ENCODE assay signal across 18 mouse cellular contexts in genomic region chr9:69756041-69756440, GRCm38 (mm10). TPM values are rescaled to one million over a fixed set of nuclear protein-coding genes. Genes with fewer than 3 reads are reported as not detected.
DNase-seq lines count a peak whose midpoint lies in the region; ATAC-seq lines count a peak whose summit lies in the region.
"Had no signal": no experiment of that assay in that cellular context is flagged by ENCODE, and none has a peak within 500 bp of the region (broad histone marks: within the 10 kb centered on the region; RNA-seq: fewer than 3 reads in every experiment).

No protein-coding gene starts in this region.

- WGBS in forebrain, embryonic 14.5 days, result 7% methylated on average over 7 of the region's 7 CpGs
- WGBS in forebrain, embryonic 12.5 days, result 9% methylated on average over 7 of the region's 7 CpGs
- WGBS in hindbrain, embryonic 11.5 days, result 23% methylated on average over 7 of the region's 7 CpGs
- WGBS in midbrain, embryonic 11.5 days, result 23% methylated on average over 7 of the region's 7 CpGs
- 20% methylated on average over 7 of the region's 7 CpGs for WGBS in neural tube, embryonic 13.5 days

- H3K4me2 ChIP-seq in forebrain, embryonic 14.5 days (ENCODE audit: low read length), result no peak overlapping the region
- no peak overlapping the region for H3K4me2 ChIP-seq in forebrain, embryonic 12.5 days
- H3K4me2 ChIP-seq in hindbrain, embryonic 11.5 days (replicated peaks; ENCODE audit: low read depth, low read length), result no peak overlapping the region
- H3K4me2 ChIP-seq in midbrain, embryonic 11.5 days, result peak overlapping the region; percentile 27; the same call in 1 of the 2 replicates
- H3K4me2 ChIP-seq in neural tube, embryonic 13.5 days, result peak overlapping the region; percentile 33
- H3K4me2 ChIP-seq: lung, embryonic 15.5 days had no signal

- H3K9ac ChIP-seq in forebrain, embryonic 14.5 days (ENCODE audit: low read length), result no peak overlapping the region
- H3K9ac ChIP-seq in forebrain, embryonic 12.5 days, result no peak overlapping the region
- H3K9ac ChIP-seq in hindbrain, embryonic 11.5 days (ENCODE audit: low read depth, low read length), result no peak overlapping the region
- no peak overlapping the region for H3K9ac ChIP-seq in midbrain, embryonic 11.5 days (ENCODE audit: low read length)
- H3K9ac ChIP-seq in neural tube, embryonic 13.5 days, result no peak overlapping the region
- H3K9ac ChIP-seq: lung, embryonic 15.5 days had no signal

- no peak overlapping the region for H3K27ac ChIP-seq in forebrain, embryonic 14.5 days (ENCODE audit: low read depth, low read length)
- no peak overlapping the region for H3K27ac ChIP-seq in forebrain, embryonic 12.5 days
- H3K27ac ChIP-seq in hindbrain, embryonic 11.5 days (ENCODE audit: low read depth, low read length), result no peak overlapping the region
- no peak overlapping the region for H3K27ac ChIP-seq in midbrain, embryonic 11.5 days (ENCODE audit: low read depth, low read length)
- no peak overlapping the region for H3K27ac ChIP-seq in neural tube, embryonic 13.5 days (replicated peaks)
- H3K27ac ChIP-seq: heart, embryonic 10.5 days; lung, embryonic 15.5 days had no signal

- peaks cover 96% of the 10 kb centered on the region for H3K27me3 ChIP-seq in forebrain, embryonic 14.5 days (replicated peaks; ENCODE audit: control insufficient read depth, insufficient read depth, low read length)
- H3K27me3 ChIP-seq in forebrain, embryonic 12.5 days, result peaks cover 90% of the 10 kb centered on the region
- H3K27me3 ChIP-seq in hindbrain, embryonic 11.5 days (ENCODE audit: control insufficient read depth, insufficient read depth, low read length), result peaks cover 27% of the 10 kb centered on the region
- H3K27me3 ChIP-seq in midbrain, embryonic 11.5 days (ENCODE audit: control insufficient read depth, insufficient read depth, low read length), result peaks cover 10% of the 10 kb centered on the region
- peaks cover 75% of the 10 kb centered on the region for H3K27me3 ChIP-seq in neural tube, embryonic 13.5 days

- no peaks in the 10 kb centered on the region for H3K36me3 ChIP-seq in forebrain, embryonic 14.5 days (ENCODE audit: control insufficient read depth, insufficient read depth, low read length)
- no peaks in the 10 kb centered on the region for H3K36me3 ChIP-seq in forebrain, embryonic 12.5 days (replicated peaks)
- no peaks in the 10 kb centered on the region for H3K36me3 ChIP-seq in hindbrain, embryonic 11.5 days (ENCODE audit: control insufficient read depth, insufficient read depth, low read length)
- no peaks in the 10 kb centered on the region for H3K36me3 ChIP-seq in midbrain, embryonic 11.5 days (ENCODE audit: control insufficient read depth, insufficient read depth, low read length)
- H3K36me3 ChIP-seq in neural tube, embryonic 13.5 days, result no peaks in the 10 kb centered on the region
- H3K36me3 ChIP-seq: heart, embryonic 10.5 days; lung, embryonic 15.5 days had no signal

- no peak for ATAC-seq in forebrain, embryonic 14.5 days
- ATAC-seq in forebrain, embryonic 12.5 days (ENCODE audit: low FRiP score), result no peak
- no peak for ATAC-seq in hindbrain, embryonic 11.5 days (ENCODE audit: low FRiP score)
- no peak for ATAC-seq in midbrain, embryonic 11.5 days (ENCODE audit: low FRiP score)
- no peak for ATAC-seq in neural tube, embryonic 13.5 days (ENCODE audit: low read depth)

- intact Hi-C loops in left cerebral cortex, postnatal 25 days (cut with DNase I), result no loop called here

- peak; percentile 14 for DNase-seq in forebrain, embryonic 14.5 days (ENCODE audit: low spot score)
- DNase-seq in hindbrain, embryonic 11.5 days (ENCODE audit: low spot score), result peak; percentile 44
- peak; percentile 90 for DNase-seq in midbrain, embryonic 11.5 days (ENCODE audit: low spot score, missing footprints)
- no peak for DNase-seq in left cerebral cortex, postnatal 25 days (ENCODE audit: low spot score in 2 of 2)
- DNase-seq in right cerebral cortex, postnatal 25 days, result no peak
- DNase-seq in left cerebral cortex, adult 18-20 months (ENCODE audit: low spot score in 2 of 2), result no peak
- DNase-seq: adrenal gland, adult 2 months; gastrocnemius, postnatal 14 days; kidney, adult 2 months had no signal

- no peaks in the 10 kb centered on the region for H3K4me1 ChIP-seq in forebrain, embryonic 14.5 days (ENCODE audit: control insufficient read depth, insufficient read depth, low read length)
- peaks cover 49% of the 10 kb centered on the region for H3K4me1 ChIP-seq in forebrain, embryonic 12.5 days
- H3K4me1 ChIP-seq in hindbrain, embryonic 11.5 days (replicated peaks; ENCODE audit: control insufficient read depth, insufficient read depth, low read length), result peaks cover 8% of the 10 kb centered on the region
- H3K4me1 ChIP-seq in midbrain, embryonic 11.5 days (ENCODE audit: control insufficient read depth, insufficient read depth, low read length), result peaks cover 44% of the 10 kb centered on the region
- H3K4me1 ChIP-seq in neural tube, embryonic 13.5 days (replicated peaks), result peaks cover 42% of the 10 kb centered on the region

- H3K9me3 ChIP-seq in forebrain, embryonic 14.5 days (replicated peaks; ENCODE audit: control insufficient read depth, low read length), result no peaks in the 10 kb centered on the region
- no peaks in the 10 kb centered on the region for H3K9me3 ChIP-seq in forebrain, embryonic 12.5 days
- no peaks in the 10 kb centered on the region for H3K9me3 ChIP-seq in hindbrain, embryonic 11.5 days (ENCODE audit: control insufficient read depth, low read length)
- H3K9me3 ChIP-seq in midbrain, embryonic 11.5 days (ENCODE audit: control insufficient read depth, low read length), result no peaks in the 10 kb centered on the region
- H3K9me3 ChIP-seq in neural tube, embryonic 13.5 days, result no peaks in the 10 kb centered on the region
- H3K9me3 ChIP-seq: heart, embryonic 10.5 days; lung, embryonic 15.5 days had no signal

- no peak overlapping the region for H3K4me3 ChIP-seq in forebrain, embryonic 14.5 days (ENCODE audit: low read depth, low read length)
- H3K4me3 ChIP-seq in forebrain, embryonic 12.5 days (replicated peaks), result no peak overlapping the region
- H3K4me3 ChIP-seq in hindbrain, embryonic 11.5 days (ENCODE audit: low read depth, low read length), result no peak overlapping the region
- no peak overlapping the region for H3K4me3 ChIP-seq in midbrain, embryonic 11.5 days (ENCODE audit: low read depth, low read length)
- H3K4me3 ChIP-seq in neural tube, embryonic 13.5 days, result 0 out of 2 replicates have a peak overlapping the region, but pooled peaks have one; percentile 22
- H3K4me3 ChIP-seq: heart, embryonic 10.5 days; lung, embryonic 15.5 days had no signal

RNA-seq across cellular contexts. Expression of gene Foxb1, which starts 4.7 kb away (rescaled TPM):
- polyA plus RNA-seq in forebrain, embryonic 14.5 days (2014; fragmentation: Nextera tagmentation; extraction: Ambion mirVana), result 2.2 and 2.5 TPM in 2 replicates
- polyA plus RNA-seq in forebrain, embryonic 12.5 days (2016; fragmentation: Nextera tagmentation; extraction: Ambion mirVana), result 2.8 and 3.6 TPM in 2 replicates
- polyA plus RNA-seq in hindbrain, embryonic 11.5 days (2014; fragmentation: Nextera tagmentation; extraction: Ambion mirVana), result 3.1 and 3.8 TPM in 2 replicates
- 6.1 and 6.5 TPM in 2 replicates for polyA plus RNA-seq in midbrain, embryonic 11.5 days (2014; fragmentation: Nextera tagmentation; extraction: Ambion mirVana)
- polyA plus RNA-seq in neural tube, embryonic 13.5 days (2015; fragmentation: Nextera tagmentation; extraction: Ambion mirVana), result 7.8 and 8.0 TPM in 2 replicates
- total RNA-seq in left cerebral cortex, postnatal 25 days (2021), result not detected
- under 1 TPM in 1 of 2 experiments, not detected in 1; 0.12 TPM for total RNA-seq in left cerebral cortex, adult 18-20 months (2021)
- total RNA-seq: adrenal gland, adult 2 months; gastrocnemius, postnatal 14 days; heart, postnatal 25 days; liver, adult 2 months; megakaryocyte progenitor cell, adult 5-6 weeks had no signal
- polyA plus RNA-seq: adrenal gland, adult 2 months; embryonic facial prominence, embryonic 14.5 days; heart, embryonic 10.5 days; kidney, adult 2 months; large intestine, adult 2 months; liver, adult 2 months; lung, embryonic 15.5 days had no signal

Comparison
In these comparisons a context has a peak if more than half of its experiments do, and no peak if none do; other contexts are left out.
1. DNase-seq: peak in forebrain, embryonic 14.5 days (single experiment), hindbrain, embryonic 11.5 days (single experiment) and midbrain, embryonic 11.5 days (single experiment); none in left cerebral cortex, postnatal 25 days (0 of 2), right cerebral cortex, postnatal 25 days (single experiment) and left cerebral cortex, adult 18-20 months (0 of 2).
2. H3K4me2 ChIP-seq: peak in midbrain, embryonic 11.5 days (single experiment) and neural tube, embryonic 13.5 days (single experiment); none in forebrain, embryonic 14.5 days (single experiment), forebrain, embryonic 12.5 days (single experiment) and hindbrain, embryonic 11.5 days (single experiment).